Mouse (Mus musculus): ENCODE data around the gene Polr2b. TPM values are rescaled to one million over a fixed set of nuclear protein-coding genes. Genes with fewer than 3 reads are reported as not detected.

The Polr2b gene
- 10 to 100 TPM; 63.4 to 66.3 TPM for polyA plus RNA-seq (2017; shearing (Covaris generic))

DNA sequence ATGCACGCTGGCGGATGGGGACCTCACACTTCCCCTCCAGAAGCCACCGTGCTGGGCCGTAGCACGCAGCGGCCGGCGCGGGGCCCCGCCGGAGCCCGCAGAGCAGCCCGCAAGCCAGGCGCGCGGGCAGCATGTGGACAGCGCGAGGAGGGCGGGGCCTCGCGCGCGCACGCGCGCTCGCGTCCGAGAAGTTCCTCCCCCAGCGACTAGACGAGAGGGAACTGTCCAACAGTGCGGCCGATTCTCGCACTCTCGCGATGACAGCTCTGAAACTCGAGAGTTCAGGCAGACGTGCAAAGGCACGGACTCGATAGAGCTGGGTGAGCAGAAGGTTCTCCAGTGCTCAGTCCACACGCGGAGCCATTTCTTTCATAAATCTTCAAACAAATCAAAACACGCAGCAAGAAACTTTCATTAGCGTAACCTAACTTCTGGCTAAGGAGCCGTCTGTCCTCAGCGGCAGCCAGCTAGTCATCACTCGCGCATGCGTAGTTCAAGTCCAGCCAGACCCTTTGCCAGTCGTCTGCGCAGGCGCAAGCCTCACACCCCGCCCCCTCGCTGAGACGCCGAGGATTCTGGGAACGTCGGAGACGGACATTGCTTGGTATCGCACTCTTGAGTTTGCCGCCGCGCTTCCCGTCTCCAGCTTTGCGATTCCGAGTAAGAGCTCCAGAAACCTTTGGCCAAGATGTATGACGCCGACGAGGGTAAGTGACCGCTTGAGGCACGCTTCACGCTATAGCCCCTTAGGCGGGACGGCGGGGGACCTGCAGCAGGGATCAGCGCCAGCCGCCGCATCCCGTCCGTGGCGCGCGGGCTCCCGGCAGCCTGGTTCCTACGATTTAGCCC is at the start of gene Polr2b, which contains the start of gene Noa1:
Gene Polr2b (plus strand): TSS at position 224 of the 849 bp plus-strand sequence.
Gene Noa1 (minus strand): TSS at position 161 of the 849 bp plus-strand sequence.

DNA sequence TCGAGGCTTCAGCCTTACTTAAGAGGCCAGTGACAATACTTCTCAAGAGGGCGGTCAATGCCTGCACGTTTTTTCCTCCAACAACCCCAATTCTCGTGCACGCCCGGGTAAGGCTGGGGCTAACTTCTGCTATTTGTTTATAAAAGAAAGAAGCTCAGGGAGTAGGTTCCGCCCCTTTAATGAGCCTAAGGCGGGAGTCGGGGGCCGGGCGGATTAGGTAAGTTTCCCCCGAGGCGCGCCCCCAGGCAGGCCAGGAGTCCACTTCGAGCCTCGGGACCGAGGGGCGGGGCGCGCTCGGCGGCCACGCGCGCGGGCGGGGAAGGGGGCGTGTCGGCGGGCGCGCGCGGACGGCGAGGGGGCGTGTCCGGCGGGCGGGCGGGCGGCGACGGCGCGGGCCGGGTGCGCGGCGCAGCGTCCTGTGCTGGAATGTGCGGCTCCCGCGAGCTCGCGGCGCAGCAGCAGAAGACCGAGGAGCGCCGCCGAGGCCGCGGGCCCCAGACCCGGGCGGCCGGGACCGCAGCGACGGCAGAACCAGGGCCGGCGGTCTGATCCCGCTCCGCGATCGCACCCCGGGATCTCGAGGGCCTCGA is 44.8 kb upstream of the Polr2b start, which contains the start of gene Rest:
Gene Rest (plus strand): TSS at position 411 of the 590 bp plus-strand sequence.

Other genes starting within 250 kb of the Polr2b start
- 100 to 1,000 TPM; 182 to 272 TPM for gene Hopx, start 195.0 kb upstream of the Polr2b start, polyA plus RNA-seq (2017; shearing (Covaris generic))
- under 1 TPM; 0.28 to 0.83 TPM for gene Spink2, start 98.7 kb upstream of the Polr2b start, polyA plus RNA-seq (2017; shearing (Covaris generic))
- gene Rest, start 44.7 kb upstream of the Polr2b start, polyA plus RNA-seq (2017; shearing (Covaris generic)) = 10 to 100 TPM; 30.1 to 30.5 TPM
- gene Noa1, start 63 bp upstream of the Polr2b start, polyA plus RNA-seq (2017; shearing (Covaris generic)) = 10 to 100 TPM; 34.5 to 48.1 TPM
- gene Igfbp7, start 97.9 kb downstream of the Polr2b start, polyA plus RNA-seq (2017; shearing (Covaris generic)) = 10 to 100 TPM in 1 of 2 experiments, 1 to 10 TPM in 1; 3.2 to 16.8 TPM